Mouse (Mus musculus) left cerebral cortex, adult 11 months (tissue): ENCODE results near the gene Nucb1.
A peak's percentile ranks its signal among the peaks of the same experiment; 100 is the strongest.
"Not testable (repeated sequence)": the region's sequence is repeated elsewhere in the genome, so short reads cannot be mapped to it uniquely, and the experiment has no call there.

ENCODE experiments used
- DNase-seq: peaks from one replicate; pipeline ENCODE4 v3.0.0; 2022; ENCODE audit warnings: low spot score

Nucb1 gene

GRCm38 (mm10) chr7:45509912-45510787 is at the start of gene Nucb1:
Gene Nucb1 (minus strand): TSS chr7:45510406.
- DNase-seq: peak; percentile 85

- no peak for DNase-seq
These were observed 48.7 kb upstream of the Nucb1 start for GRCm38 (mm10) chr7:45558907-45559306.

- peak; percentile 47 for DNase-seq
These were observed 45.6 kb upstream of the Nucb1 start for GRCm38 (mm10) chr7:45555787-45556186.

GRCm38 (mm10) chr7:45554744-45555143 is 44.5 kb upstream of the Nucb1 start, which contains the start of gene Hsd17b14:
Gene Hsd17b14 (plus strand): TSS chr7:45554893.
- no peak for DNase-seq

GRCm38 (mm10) chr7:45553990-45554389 is 43.8 kb upstream of the Nucb1 start:
- DNase-seq: no peak

GRCm38 (mm10) chr7:45553519-45553918 is 43.3 kb upstream of the Nucb1 start:
- no peak for DNase-seq

- no peak for DNase-seq
These were observed 41.3 kb upstream of the Nucb1 start for GRCm38 (mm10) chr7:45551512-45551883.

- no peak for DNase-seq
These were observed 40.8 kb upstream of the Nucb1 start for GRCm38 (mm10) chr7:45550821-45551511.

- no peak for DNase-seq
These were observed 39.6 kb upstream of the Nucb1 start for GRCm38 (mm10) chr7:45549641-45550436.

- no peak for DNase-seq
These were observed 34.3 kb upstream of the Nucb1 start for GRCm38 (mm10) chr7:45544525-45544924.

GRCm38 (mm10) chr7:45540213-45540612 is 30.0 kb upstream of the Nucb1 start:
- no peak for DNase-seq

- no peak for DNase-seq
These were observed 28.9 kb upstream of the Nucb1 start for GRCm38 (mm10) chr7:45539095-45539494.

- DNase-seq: peak; percentile 69
These were observed 28.2 kb upstream of the Nucb1 start for GRCm38 (mm10) chr7:45538163-45539041.

- DNase-seq: no peak
These were observed 27.4 kb upstream of the Nucb1 start for GRCm38 (mm10) chr7:45537602-45538001.

- DNase-seq: no peak
These were observed 25.5 kb upstream of the Nucb1 start for GRCm38 (mm10) chr7:45535676-45536075.

GRCm38 (mm10) chr7:45530643-45531042 is 20.4 kb upstream of the Nucb1 start:
- DNase-seq: no peak

- DNase-seq: no peak
These were observed 19.3 kb upstream of the Nucb1 start for GRCm38 (mm10) chr7:45529461-45529860.

- DNase-seq: not testable (repeated sequence)
These were observed 17.0 kb upstream of the Nucb1 start for GRCm38 (mm10) chr7:45527169-45527568.

- DNase-seq: no peak
These were observed 16.4 kb upstream of the Nucb1 start for GRCm38 (mm10) chr7:45526474-45527120.

GRCm38 (mm10) chr7:45525809-45526473 is 15.7 kb upstream of the Nucb1 start, which contains the start of the genes Ppp1r15a and Plekha4:
Gene Ppp1r15a (minus strand): TSS chr7:45526268.
Gene Plekha4 (plus strand): TSS chr7:45526330.
- peak; percentile 86 for DNase-seq
